Mouse (Mus musculus) liver, embryonic 11.5 days (tissue): Measurements from ENCODE around the gene Pla2g12a. TPM values are rescaled to one million over a fixed set of nuclear protein-coding genes. Genes with fewer than 3 reads are reported as not detected.

Experiments
- ATAC-seq: fragments of 200-750 bp; cut with Nextera tagmentation; replicated peaks from 2 replicates; pipeline ENCODE4 v1.8.0; 2017; ENCODE audit warnings: moderate number of reproducible peaks, mild to moderate bottlenecking, moderate TSS enrichment, moderate library complexity; ENCODE audit not compliant: low FRiP score
- DNase-seq: peaks from one replicate; pipeline ENCODE4 v3.0.0-alpha.2; 2017; ENCODE audit warnings: low spot score
- H3K27ac ChIP-seq: fragments of 300-500 bp; sonication (generic); 2 replicates; pipeline ENCODE4 v1.5.1; 2014; ENCODE audit warnings: mild to moderate bottlenecking, low read depth, low read length, control low read depth
- H3K27me3 ChIP-seq: fragments of 300-500 bp; sonication (generic); replicated peaks from 2 replicates; pipeline ENCODE4 v1.6.1; 2014; ENCODE audit warnings: low read length, mixed read lengths; ENCODE audit not compliant: control insufficient read depth, insufficient read depth
- H3K36me3 ChIP-seq: fragments of 300-500 bp; sonication (generic); 2 replicates; pipeline ENCODE4 v1.6.1; 2014; ENCODE audit warnings: mild to moderate bottlenecking, low read length, moderate library complexity, mixed read lengths; ENCODE audit not compliant: control insufficient read depth, insufficient read depth
- H3K4me1 ChIP-seq: fragments of 300-500 bp; sonication (generic); replicated peaks from 2 replicates; pipeline ENCODE4 v1.6.1; 2014; ENCODE audit warnings: low read length, mixed read lengths; ENCODE audit not compliant: control insufficient read depth, insufficient read depth
- H3K4me2 ChIP-seq: fragments of 300-500 bp; sonication (generic); 2 replicates; pipeline ENCODE4 v1.6.1; 2014; ENCODE audit warnings: mild to moderate bottlenecking, control low read depth, moderate library complexity
- H3K4me3 ChIP-seq: fragments of 300-500 bp; sonication (generic); 2 replicates; pipeline ENCODE4 v1.5.1; 2014; ENCODE audit warnings: low read depth, low read length, control low read depth
- H3K9ac ChIP-seq: fragments of 300-500 bp; sonication (generic); 2 replicates; pipeline ENCODE4 v1.6.1; 2014; ENCODE audit warnings: low read depth, low read length, control low read depth
- H3K9me3 ChIP-seq: fragments of 300-500 bp; sonication (generic); 2 replicates; pipeline ENCODE4 v1.6.1; 2016; ENCODE audit warnings: low read length, inconsistent platforms, mixed read lengths; ENCODE audit not compliant: control insufficient read depth
- WGBS: fragments of 180-500 bp; shearing (Covaris S2); extraction: QIAGEN DNeasy Blood & Tissue Kit; methylation state at CpG from one replicate; pipeline ENCODE4 v1.1.7; 2014; 5-methylcytosine and 5-hydroxymethylcytosine counted together
- polyA plus RNA-seq: library from polyadenylated mRNA; unstranded; fragments of >200 nt; fragmentation: Nextera tagmentation; extraction: Ambion mirVana; gene quantifications from 2 replicates; pipeline ENCODE4 v1.2.1, GENCODE M21; 2014

Gene Pla2g12a
- polyA plus RNA-seq, 1 experiment from 2014 or later: 179 TPM

GRCm38 (mm10) chr3:129886430-129886829, 8.0 kb downstream of the Pla2g12a start:
- WGBS: 71% methylated on average over 5 of the region's 5 CpGs
- no peaks in the 10 kb centered on the region for H3K27me3 ChIP-seq
- DNase-seq (no peak), ATAC-seq (no peak; the same call in 1 of the 2 replicates)
- H3K9ac ChIP-seq: no peak overlapping the region
- no peaks in the 10 kb centered on the region for H3K9me3 ChIP-seq
- peak overlapping the region; percentile 65 for H3K27ac ChIP-seq
- H3K4me1 ChIP-seq: peaks cover 49% of the 10 kb centered on the region
- peak overlapping the region; percentile 46 for H3K4me2 ChIP-seq
- H3K4me3 ChIP-seq: no peak overlapping the region
- peaks cover 9% of the 10 kb centered on the region; the same call in 1 of the 2 replicates for H3K36me3 ChIP-seq

- ATAC-seq: no peak
- DNase-seq: no peak
- WGBS: 82% methylated on average over 13 of the region's 13 CpGs
- no peak overlapping the region for H3K4me3 ChIP-seq
- peaks cover 40% of the 10 kb centered on the region for H3K4me1 ChIP-seq
- H3K4me2 ChIP-seq: no peak overlapping the region
- H3K27me3 ChIP-seq: no peaks in the 10 kb centered on the region
- H3K36me3 ChIP-seq: peaks cover 9% of the 10 kb centered on the region; the same call in 1 of the 2 replicates
- no peak overlapping the region for H3K9ac ChIP-seq
- no peaks in the 10 kb centered on the region for H3K9me3 ChIP-seq
- H3K27ac ChIP-seq: peak overlapping the region; percentile 34
Measured at GRCm38 (mm10) chr3:129887779-129888517, 9.5 kb downstream of the Pla2g12a start.

GRCm38 (mm10) chr3:129892003-129892402, 13.6 kb downstream of the Pla2g12a start:
- Histone ChIP-seq H3K4me1 (peaks cover 11% of the 10 kb centered on the region; the same call in 1 of the 2 replicates), H3K9me3 (no peaks in the 10 kb centered on the region), H3K27me3 (no peaks in the 10 kb centered on the region), H3K4me3 (no peak overlapping the region), H3K36me3 (peaks cover 12% of the 10 kb centered on the region; the same call in 1 of the 2 replicates), H3K9ac (no peak overlapping the region), H3K4me2 (no peak overlapping the region), H3K27ac (no peak overlapping the region)
- whole genome bisulfite sequencing: 82% methylated on average over 5 of the region's 5 CpGs
- DNase-seq: no peak
- 0 out of 2 replicates have a peak, but pooled peaks have one; percentile 26 for ATAC-seq

- Histone ChIP-seq H3K4me2 (no peak overlapping the region), H3K36me3 (peaks cover 12% of the 10 kb centered on the region; the same call in 1 of the 2 replicates), H3K9me3 (no peaks in the 10 kb centered on the region), H3K4me1 (peaks cover 12% of the 10 kb centered on the region; the same call in 1 of the 2 replicates), H3K4me3 (no peak overlapping the region), H3K27me3 (no peaks in the 10 kb centered on the region), H3K27ac (no peak overlapping the region), H3K9ac (no peak overlapping the region)
- WGBS: 91% methylated on average over 3 of the region's 3 CpGs
- ATAC-seq (no peak), DNase-seq (no peak)
Measured at GRCm38 (mm10) chr3:129893143-129893542, 14.7 kb downstream of the Pla2g12a start.

GRCm38 (mm10) chr3:129896591-129896990, 18.2 kb downstream of the Pla2g12a start:
- peaks cover 12% of the 10 kb centered on the region for H3K4me1 ChIP-seq
- H3K36me3 ChIP-seq: peaks cover 8% of the 10 kb centered on the region; the same call in 1 of the 2 replicates
- ATAC-seq (no peak), DNase-seq (no peak)
- no peak overlapping the region for H3K4me3 ChIP-seq
- 44% methylated on average over 6 of the region's 6 CpGs for WGBS
- H3K27ac ChIP-seq: no peak overlapping the region
- H3K27me3 ChIP-seq: no peaks in the 10 kb centered on the region
- no peak overlapping the region for H3K4me2 ChIP-seq
- H3K9me3 ChIP-seq: no peaks in the 10 kb centered on the region
- H3K9ac ChIP-seq: no peak overlapping the region

- ATAC-seq: no peak
- 65% methylated on average over 4 of the region's 4 CpGs for WGBS
- DNase-seq: no peak
- Histone ChIP-seq H3K9me3 (no peaks in the 10 kb centered on the region), H3K4me2 (no peak overlapping the region), H3K4me3 (no peak overlapping the region), H3K27ac (no peak overlapping the region), H3K4me1 (peaks cover 31% of the 10 kb centered on the region), H3K9ac (no peak overlapping the region), H3K27me3 (no peaks in the 10 kb centered on the region), H3K36me3 (peaks cover 6% of the 10 kb centered on the region; the same call in 1 of the 2 replicates)
Measured at GRCm38 (mm10) chr3:129898886-129899285, 20.5 kb downstream of the Pla2g12a start.

- Histone ChIP-seq H3K4me3 (peak within 1 kb of the TSS; percentile 72), H3K4me2 (peak within 1 kb of the TSS; percentile 86), H3K4me1 (peaks cover 29% of the 10 kb centered on the region), H3K9ac (peak within 1 kb of the TSS; percentile 79), H3K9me3 (no peaks in the 10 kb centered on the region), H3K36me3 (peaks cover 3% of the 10 kb centered on the region; the same call in 1 of the 2 replicates), H3K27ac (peak within 1 kb of the TSS; percentile 60; the same call in 1 of the 2 replicates), H3K27me3 (no peaks in the 10 kb centered on the region)
- ATAC-seq (peak; percentile 90), DNase-seq (peak; percentile 91)
- under 1% methylated on average over 34 of the region's 34 CpGs for WGBS
Measured at GRCm38 (mm10) chr3:129901271-129901809, 22.9 kb downstream of the Pla2g12a start, which contains the start of gene Casp6. Gene Casp6 (plus strand): TSS chr3:129901425.

GRCm38 (mm10) chr3:129903369-129903768, 25.0 kb downstream of the Pla2g12a start:
- Histone ChIP-seq H3K9me3 (no peaks in the 10 kb centered on the region), H3K27me3 (no peaks in the 10 kb centered on the region), H3K4me3 (no peak overlapping the region), H3K36me3 (peaks cover 7% of the 10 kb centered on the region), H3K4me1 (peaks cover 22% of the 10 kb centered on the region), H3K4me2 (no peak overlapping the region; the same call in 1 of the 2 replicates), H3K27ac (no peak overlapping the region), H3K9ac (no peak overlapping the region)
- ATAC-seq (no peak), DNase-seq (no peak)
- WGBS: 87% methylated on average over 3 of the region's 3 CpGs
